Mouse (Mus musculus) urinary bladder, adult 2 months (tissue): ENCODE data around the gene Gcnt7. TPM values are rescaled to one million over a fixed set of nuclear protein-coding genes. Genes with fewer than 3 reads are reported as not detected.

ENCODE experiments used
- DNase-seq: peaks from one replicate; pipeline ENCODE4 v3.0.0; 2022; ENCODE audit warnings: low spot score
- polyA plus RNA-seq: library from polyadenylated mRNA; depleted of rRNA; stranded (reverse); fragments of >200 nt; gene quantifications from 2 replicates; pipeline ENCODE4 v1.2.3, GENCODE M21; 2012; rRNA removed

Gene Gcnt7
- 0.04 TPM in 1 of 2 replicates, not detected in the other for polyA plus RNA-seq

- no peak for DNase-seq
Measured at GRCm38 (mm10) chr2:172458496-172458895, at the start of gene Gcnt7. Gene Gcnt7, minus strand, starts transcription at chr2:172458596.

- no peak for DNase-seq
Measured at GRCm38 (mm10) chr2:172506121-172506520, 47.7 kb upstream of the Gcnt7 start.

- no peak for DNase-seq
Measured at GRCm38 (mm10) chr2:172502168-172502567, 43.8 kb upstream of the Gcnt7 start.

- no peak for DNase-seq
Measured at GRCm38 (mm10) chr2:172501341-172501740, 42.9 kb upstream of the Gcnt7 start.

- DNase-seq, result no peak
Measured at GRCm38 (mm10) chr2:172500752-172501316, 42.4 kb upstream of the Gcnt7 start.

GRCm38 (mm10) chr2:172498823-172499222 lies 40.4 kb upstream of the Gcnt7 start:
- DNase-seq, result no peak

GRCm38 (mm10) chr2:172496736-172497345 lies 38.4 kb upstream of the Gcnt7 start:
- no peak for DNase-seq

- no peak for DNase-seq
Measured at GRCm38 (mm10) chr2:172484696-172485370, 26.4 kb upstream of the Gcnt7 start.

GRCm38 (mm10) chr2:172483766-172484413 lies 25.5 kb upstream of the Gcnt7 start:
- no peak for DNase-seq

GRCm38 (mm10) chr2:172481654-172482385 lies 23.4 kb upstream of the Gcnt7 start:
- no peak for DNase-seq

- DNase-seq, result no peak
Measured at GRCm38 (mm10) chr2:172480296-172480695, 21.9 kb upstream of the Gcnt7 start.

- no peak for DNase-seq
Measured at GRCm38 (mm10) chr2:172477860-172478259, 19.5 kb upstream of the Gcnt7 start.

GRCm38 (mm10) chr2:172477350-172477749 lies 19.0 kb upstream of the Gcnt7 start:
- no peak for DNase-seq

GRCm38 (mm10) chr2:172476707-172477260 lies 18.4 kb upstream of the Gcnt7 start:
- DNase-seq, result no peak

- no peak for DNase-seq
Measured at GRCm38 (mm10) chr2:172474970-172475369, 16.6 kb upstream of the Gcnt7 start.

GRCm38 (mm10) chr2:172473591-172473990 lies 15.2 kb upstream of the Gcnt7 start:
- no peak for DNase-seq

- DNase-seq, result no peak
Measured at GRCm38 (mm10) chr2:172472318-172472717, 13.9 kb upstream of the Gcnt7 start, which contains the start of gene Fam209. Gene Fam209, plus strand, starts transcription at chr2:172472520.

- DNase-seq, result no peak
Measured at GRCm38 (mm10) chr2:172468346-172468819, 10.0 kb upstream of the Gcnt7 start.

- DNase-seq, result no peak
Measured at GRCm38 (mm10) chr2:172467206-172467605, 8.8 kb upstream of the Gcnt7 start.

- DNase-seq, result no peak
Measured at GRCm38 (mm10) chr2:172466427-172467132, 8.2 kb upstream of the Gcnt7 start.

GRCm38 (mm10) chr2:172462813-172463212 lies 4.4 kb upstream of the Gcnt7 start:
- no peak for DNase-seq
